Mouse (Mus musculus) ZHBTc4 (cell line): ENCODE measurements around the gene Pogk.
A peak's percentile ranks its signal among the peaks of the same experiment; 100 is the strongest.

Experiments
- DNase-seq: peaks from one replicate; pipeline ENCODE4 v3.0.0-alpha.2; 2011; ENCODE audit warnings: low read depth, low spot score

Gene Pogk

DNA sequence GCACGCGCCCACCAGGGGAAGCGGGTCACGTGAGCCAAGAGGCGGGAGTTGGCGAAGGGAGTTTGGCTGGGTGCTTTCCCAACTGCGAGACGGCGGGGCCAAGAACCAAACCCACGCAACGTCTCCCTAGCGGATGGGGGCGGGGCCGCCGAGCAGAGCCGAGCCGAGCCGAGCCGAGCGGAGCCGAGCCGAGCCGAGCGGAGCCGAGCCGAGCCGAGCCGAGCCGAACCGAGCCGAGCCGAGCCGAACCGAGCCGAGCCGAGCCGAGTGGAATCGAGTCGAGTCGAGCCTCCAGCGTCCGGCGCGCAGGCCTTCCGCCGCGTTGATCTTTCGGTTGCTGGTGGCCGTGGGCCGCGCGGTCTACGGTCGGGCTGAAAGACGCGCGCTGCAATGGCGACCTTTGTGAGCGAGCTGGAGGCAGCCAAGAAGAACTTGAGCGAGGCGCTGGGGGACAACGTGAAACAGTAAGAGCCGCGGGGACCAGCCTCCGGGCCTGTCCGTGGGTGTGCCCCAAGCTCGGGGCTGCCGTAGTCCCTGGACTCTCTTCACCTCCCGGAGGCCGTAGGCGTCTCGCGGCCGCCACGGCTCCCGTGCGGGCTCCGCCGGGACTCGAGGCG, 30.5 kb downstream of the Pogk start, which contains the start of gene Tada1:
Gene Tada1, plus strand, starts transcription at position 85 of the 617 bp plus-strand sequence.
- DNase-seq = peak; percentile 95

DNA sequence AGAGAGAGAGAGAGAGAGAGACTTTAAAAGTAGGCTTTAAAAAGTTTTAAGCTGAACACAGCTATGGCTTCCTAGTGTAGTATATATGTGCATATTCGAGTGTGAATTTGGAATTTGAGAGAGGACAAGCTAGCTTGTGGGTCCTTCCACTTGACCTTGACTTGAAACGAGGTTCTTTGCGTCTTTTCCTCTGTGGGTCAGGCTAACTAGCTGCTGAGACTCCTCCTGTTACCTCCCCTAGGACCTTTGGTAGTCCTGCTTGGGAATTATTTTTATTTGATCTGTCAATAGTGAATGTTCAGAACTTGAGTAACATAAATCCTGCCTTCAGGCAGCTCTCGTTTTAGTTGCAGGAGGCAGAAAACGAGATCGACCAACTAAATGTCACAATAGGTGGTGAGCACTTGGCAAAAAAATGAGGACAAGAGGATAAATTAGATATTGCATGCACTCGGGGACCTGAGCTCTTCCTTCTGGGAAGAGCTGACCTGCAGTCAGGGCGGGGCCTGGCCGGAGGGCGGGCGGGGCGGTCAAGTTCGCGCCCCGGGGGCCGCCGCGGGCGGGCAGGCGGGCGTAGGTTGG, 31.1 kb downstream of the Pogk start:
- DNase-seq = no peak

DNA sequence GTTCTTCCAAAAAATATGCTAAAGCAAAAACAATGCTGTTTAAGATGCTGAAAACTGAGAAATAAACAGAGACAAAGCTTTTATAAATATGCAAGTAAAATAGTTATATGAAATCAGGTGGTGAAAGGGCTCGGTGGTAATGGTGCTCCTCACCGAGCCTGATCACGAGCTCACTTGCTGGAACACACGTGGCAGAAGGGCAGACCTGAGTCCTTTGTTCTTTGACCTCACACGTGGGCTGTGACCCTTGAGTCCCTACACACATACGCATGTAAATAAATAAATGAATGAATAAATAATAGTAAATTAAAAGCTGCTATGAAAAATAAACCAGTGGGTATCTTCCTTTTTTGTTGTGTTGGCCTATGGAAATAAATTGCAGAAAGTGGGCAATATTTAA, 32.5 kb downstream of the Pogk start:
- no peak for DNase-seq

DNA sequence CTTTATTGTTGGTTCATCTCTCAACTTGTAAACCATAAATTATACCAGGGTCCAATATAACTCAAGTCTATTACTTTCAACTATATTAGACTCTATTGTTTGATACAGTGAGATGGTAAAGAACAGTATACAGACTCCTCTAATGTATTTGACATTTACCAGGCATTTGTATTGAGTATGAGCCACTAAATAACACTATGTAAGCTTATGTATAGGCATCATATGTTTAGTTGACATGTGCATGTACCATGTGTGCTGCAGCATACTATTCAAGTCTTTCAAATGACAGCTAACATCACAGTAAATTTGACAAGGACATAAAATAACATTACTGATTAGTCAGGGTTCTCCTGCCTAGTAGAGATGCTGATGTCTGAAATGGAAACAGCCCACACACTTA, 46.5 kb downstream of the Pogk start:
- DNase-seq = no peak

DNA sequence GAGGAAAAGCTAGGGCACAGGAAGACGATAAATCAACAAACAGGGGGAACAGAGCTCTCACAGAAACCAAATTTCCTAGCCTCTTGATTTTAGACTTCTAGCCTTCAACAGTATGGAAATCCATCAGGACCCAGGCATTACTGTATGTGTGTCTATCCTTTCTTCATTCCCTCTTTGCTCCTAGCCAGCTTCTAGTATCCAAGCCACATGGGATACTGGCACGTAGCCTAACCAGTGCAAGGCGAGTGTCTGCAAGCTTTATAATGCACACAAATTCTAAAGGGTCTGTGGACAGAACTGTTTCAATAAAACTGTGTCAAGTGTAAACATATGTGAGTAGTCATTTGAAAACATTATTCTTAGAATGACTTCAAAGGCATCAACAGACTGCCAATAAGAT, 47.0 kb downstream of the Pogk start:
- no peak for DNase-seq

DNA sequence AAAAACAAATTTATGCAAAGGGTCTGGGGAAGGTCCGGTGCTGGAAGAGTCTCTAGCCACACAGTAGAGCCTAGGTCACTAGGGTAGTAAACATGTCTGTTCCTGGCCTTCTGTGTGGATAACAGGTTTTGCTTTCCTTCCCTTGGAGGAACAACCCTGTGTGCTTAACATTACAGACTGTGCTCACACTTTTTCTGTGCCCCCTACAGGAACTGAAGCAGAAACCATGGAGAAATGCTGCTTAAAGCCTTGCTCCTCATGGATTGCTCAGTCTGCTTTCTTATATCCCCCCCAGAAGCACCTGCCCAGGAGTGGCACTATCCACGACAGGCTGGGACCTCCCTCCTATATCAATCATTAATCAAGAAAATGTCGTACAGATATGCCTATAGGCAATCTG, 47.8 kb downstream of the Pogk start:
- DNase-seq = no peak

DNA sequence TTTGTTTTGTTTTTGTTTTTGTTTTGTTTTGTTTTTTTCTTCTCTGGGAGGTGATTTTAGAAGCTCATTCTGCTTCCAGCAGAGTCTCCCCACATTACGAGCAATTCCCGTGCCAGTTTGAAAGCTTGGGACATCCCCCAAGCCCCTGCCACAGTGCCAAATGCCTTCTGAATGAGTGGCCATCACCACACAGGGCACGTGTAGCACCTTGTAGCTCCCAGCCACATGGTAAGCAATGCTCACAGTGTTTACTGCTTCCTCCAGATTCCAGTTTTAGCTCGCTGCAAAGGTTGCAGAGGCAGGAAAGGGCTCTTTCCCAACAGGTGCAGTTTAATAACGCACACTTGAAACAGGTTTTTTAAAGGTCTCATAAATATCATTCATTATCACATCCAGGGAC, 48.8 kb downstream of the Pogk start:
- no peak for DNase-seq

DNA sequence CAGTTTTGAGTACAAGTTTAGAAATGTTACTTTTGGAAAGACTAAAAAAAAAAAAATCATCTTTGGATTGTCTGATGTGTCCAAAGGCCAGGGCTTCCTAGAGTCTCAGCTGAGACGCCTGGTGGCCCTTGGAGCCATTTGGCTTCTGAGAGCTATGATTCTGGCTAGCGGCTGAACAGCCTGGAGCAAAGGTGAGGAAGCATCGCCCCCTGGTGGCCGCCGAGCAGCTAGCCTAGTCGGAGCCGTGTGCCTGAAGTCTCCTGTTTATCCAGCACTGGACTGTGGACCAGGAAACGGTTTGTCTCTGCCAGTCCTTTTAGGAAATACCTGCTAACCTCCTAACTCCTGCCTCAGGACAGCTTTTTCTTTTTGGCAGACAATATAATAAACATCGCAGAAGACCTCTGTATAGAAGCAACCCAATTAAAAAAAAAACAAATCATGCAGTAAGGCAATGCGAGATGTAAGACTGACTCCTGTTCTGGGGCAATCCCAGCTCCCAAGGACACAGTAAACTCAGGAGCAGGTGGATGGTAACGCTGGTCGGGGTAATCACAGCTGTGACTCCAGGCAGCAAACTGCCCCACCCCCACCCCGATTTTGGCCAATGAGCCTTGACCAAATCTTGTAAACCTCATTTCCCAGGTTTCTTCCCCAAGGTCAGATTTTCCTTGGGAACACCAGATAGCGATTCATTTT, 49.4 kb downstream of the Pogk start:
- DNase-seq = peak; percentile 79

DNA sequence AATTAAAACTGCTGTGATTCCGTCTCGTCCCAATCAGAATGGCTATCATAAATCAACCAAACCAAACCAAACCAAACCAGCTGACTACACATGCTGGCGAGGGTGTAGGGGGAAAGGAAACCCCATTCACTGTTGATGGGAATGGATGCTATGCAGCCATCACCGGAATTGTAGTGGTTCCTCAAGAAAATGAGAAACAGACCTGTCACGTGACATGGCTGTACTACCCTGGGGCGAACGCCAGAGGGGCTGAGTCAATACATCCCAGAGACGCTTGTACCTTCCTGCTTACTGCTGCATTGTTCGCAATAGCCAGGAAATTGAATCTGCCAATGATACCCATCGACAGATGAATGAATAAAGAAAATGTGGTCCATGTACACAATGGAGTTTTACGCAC, 59.9 kb downstream of the Pogk start:
- DNase-seq = no peak

DNA sequence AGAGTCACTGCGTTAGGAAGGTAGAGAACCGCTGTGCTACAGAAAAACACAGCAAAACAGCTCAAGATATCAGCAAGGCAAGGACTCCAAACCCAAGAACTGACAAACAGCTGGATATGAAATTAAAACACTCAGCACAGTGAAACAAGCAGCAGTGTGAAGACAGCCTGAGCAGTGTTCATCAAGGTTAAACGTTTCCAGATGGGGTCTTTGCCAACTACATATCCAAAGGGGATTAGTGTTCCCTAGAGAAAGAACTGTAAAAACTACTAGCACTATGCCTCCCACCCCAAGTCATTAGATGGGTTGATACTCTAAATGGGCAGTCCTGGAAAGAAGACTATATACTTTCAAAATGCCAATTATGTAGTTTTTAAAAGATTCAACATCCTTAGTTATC, 60.3 kb downstream of the Pogk start:
- no peak for DNase-seq

DNA sequence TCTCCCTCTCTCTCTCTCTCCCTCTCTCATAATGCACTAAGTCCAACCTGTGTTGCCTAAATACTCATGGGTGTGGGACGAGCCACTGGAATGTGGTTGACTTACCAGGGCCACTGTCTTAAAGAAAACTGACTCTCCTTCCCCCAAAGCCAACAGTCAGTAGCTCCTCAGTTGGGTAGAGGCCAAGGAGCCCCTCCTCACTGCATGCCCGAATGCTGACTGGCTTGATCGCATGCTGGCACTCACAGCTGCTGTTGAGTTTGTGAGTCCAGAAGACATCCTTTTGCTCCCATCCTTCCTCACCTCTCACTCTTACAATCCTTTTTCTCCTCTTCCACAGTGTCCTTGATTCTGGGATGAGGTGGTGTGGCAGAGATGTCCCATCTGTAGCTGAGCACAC, 62.8 kb downstream of the Pogk start:
- DNase-seq = no peak

DNA sequence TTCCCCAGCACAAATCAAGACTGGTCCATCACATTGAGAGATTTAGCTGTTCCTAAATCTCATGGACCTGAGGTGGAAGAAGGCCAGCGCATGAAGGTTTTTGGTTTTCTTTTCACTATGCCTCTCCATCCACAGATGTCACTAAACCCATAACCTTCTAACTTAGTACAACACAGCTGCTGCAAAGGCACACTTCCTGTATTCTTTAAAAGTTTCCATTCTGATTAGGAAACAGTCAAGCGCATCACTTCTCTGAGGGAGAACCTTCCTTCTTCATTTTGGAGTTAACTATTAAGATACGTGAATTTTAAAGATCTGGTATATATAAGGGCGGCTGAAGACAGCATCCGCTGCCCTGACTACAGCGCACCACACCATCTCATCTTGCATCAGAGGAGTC, 64.1 kb downstream of the Pogk start:
- DNase-seq = no peak

DNA sequence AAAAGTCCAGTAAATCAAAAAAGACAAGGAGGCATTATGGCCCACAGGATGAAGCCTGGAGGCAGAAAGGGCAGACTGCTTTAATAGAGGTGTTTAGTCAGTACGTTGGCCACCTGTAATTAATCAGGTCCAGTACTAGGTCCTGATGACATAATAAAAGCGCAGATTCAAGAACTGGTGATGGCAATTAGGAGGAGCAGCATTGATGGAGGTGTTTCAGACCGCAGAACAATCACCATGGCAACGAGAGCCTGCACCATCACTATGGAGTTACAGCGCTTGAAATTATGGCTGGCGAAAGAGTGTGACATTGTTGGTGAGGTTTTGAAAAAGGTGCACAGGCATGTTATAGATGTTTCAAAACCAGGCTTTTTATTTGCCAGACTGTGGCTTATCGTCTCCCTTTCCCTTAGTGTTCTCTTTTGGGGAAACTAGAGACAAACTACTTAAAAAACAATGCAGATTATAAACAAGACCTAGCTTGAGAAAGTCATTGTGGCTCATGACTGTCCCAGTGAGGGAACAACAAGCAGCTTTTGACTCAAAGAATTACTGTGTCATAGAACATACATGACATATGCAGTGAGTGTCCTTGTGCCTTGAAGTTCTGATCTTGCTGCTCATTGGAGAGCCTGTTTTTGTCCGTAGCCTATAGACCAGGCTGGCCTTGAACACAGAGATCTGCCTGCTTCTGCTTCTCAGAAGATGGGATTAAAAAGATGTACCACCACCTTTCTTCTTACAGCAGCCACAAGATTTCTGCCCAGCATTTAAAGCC, 65.2 kb downstream of the Pogk start:
- DNase-seq = no peak

DNA sequence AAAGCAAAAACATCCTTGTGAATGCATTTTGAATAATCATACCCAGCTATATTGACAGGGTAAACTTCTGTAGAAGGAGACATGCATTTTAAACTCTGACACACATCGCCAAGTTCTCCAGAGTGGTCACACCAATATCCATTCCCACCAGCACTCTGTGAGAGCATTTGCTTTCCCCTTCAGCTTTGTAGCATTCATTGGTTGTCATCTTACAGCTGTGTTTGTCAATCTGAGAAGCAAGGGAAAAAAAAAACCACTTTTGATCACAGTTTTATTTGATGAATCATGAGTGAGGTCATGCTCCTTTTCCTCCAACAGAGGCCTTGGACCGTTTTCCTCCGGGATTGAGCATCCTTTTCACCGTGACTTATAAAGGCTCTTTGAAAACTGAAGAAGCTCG, 66.1 kb downstream of the Pogk start:
- DNase-seq = no peak

DNA sequence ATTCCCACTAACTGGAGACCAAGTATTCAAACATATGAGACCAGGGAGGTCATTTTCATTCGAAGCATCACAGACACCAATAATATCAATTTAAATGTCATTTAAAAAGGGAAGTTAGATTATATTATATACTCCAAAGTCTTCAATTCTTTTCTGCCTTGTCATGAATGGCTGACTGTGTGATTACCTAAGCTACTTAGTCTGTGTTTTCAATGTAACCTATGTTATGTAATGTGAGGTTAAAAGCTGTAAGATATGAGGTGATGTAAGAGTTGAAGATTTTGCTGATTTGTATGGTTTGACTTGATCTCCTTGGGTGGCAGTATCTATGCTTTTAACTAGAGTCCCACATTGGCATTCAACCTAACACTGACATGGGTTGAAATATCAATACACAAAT, 67.1 kb downstream of the Pogk start:
- no peak for DNase-seq

DNA sequence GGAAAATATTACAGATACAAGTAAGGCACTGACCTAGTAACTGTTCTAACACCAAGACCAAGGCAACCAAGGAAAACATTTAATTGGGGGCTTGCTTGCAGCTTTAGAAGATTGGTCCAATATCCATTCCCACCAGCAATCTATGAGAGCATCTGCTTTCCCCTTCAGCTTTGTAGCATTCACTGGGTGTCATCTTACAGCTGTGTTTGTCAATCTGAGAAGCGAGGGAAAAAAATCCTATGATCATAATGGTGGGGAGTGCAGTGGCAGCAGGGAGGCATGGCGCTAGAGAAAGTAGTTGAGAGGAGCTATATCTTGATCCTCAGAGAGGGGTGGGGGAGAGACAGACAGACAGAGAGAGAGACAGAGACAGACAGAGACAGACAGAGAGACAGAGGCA, 67.6 kb downstream of the Pogk start:
- DNase-seq = no peak

DNA sequence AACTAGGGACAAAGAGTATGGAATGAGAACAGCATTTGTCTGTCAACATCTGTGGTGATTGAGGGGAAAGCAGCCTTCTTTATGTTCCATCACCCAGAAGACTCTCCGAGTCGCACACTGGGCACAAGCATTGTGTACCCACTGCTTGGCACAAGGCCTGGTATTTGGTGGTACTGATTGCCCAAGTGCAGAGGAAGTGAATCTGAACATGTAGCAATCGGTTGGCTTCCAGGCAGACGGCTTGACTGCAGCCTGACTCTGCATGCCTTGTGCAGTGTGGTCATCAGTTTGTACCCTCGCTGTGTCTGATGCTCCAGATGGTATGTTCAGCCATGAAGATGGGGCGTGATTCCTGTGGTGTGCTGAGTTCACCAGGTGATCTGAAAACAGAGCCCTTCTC, 70.6 kb downstream of the Pogk start:
- DNase-seq = no peak
